Mouse (Mus musculus) activated CD4-positive, CD25-positive, alpha-beta regulatory T cell, adult 9 weeks (primary cell): ENCODE data around the gene Cdk8. TPM values are rescaled to one million over a fixed set of nuclear protein-coding genes. Genes with fewer than 3 reads are reported as not detected.

Experiments used
- polyA plus RNA-seq: library from polyadenylated mRNA; unstranded; fragments of 100-300 nt; shearing (Covaris generic); gene quantifications from one replicate; pipeline ENCODE4 v1.2.1, GENCODE M21; 2017

Gene Cdk8
- 7.2 TPM for polyA plus RNA-seq

DNA sequence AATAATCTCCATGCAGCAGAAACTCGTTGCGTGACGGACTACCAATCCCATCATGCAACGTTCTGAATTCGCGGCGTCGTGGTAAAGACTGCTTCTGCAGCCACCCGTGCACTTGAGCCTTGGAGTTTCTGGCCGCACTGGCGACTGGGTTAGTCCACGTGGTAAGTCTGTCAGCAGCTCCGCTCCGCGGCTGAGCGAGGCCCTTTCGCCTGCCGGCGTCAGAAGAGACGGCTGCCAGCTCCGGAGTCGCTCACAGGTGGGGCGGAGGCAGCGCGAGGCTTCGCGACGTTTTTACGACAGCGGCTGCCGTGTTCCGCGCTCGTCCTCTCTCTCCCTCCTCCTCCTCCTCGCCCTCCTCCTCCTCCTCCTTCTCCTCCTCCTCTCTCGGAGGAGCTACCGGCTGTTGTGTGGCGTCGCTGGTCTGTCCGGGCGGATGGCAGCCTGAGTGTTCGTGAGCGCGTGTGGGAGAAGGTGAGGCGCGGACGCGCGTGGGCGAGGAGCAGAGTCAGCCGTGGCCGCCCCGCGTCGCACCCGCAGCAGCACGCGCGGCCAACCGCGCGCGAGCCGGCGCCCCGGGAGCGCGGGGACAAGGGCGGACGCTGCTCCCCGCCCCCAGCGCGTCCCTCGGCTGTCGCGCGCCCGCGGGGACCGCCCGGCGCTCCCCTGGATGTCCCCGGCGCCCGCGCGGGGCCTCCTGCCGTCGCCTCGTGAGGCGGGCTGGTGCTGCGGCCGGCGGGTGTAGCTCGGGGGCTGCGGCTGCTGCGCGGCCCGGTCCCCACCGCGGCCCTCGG, at the start of gene Cdk8:
Gene Cdk8, plus strand, starts transcription at position 367 of the 791 bp plus-strand sequence.

GRCm38 (mm10) chr5:146185204-146185603, 45.8 kb upstream of the Cdk8 start, which contains the start of gene 1700001J03Rik:
TSS of gene 1700001J03Rik (minus strand) at chr5:146185304.

DNA sequence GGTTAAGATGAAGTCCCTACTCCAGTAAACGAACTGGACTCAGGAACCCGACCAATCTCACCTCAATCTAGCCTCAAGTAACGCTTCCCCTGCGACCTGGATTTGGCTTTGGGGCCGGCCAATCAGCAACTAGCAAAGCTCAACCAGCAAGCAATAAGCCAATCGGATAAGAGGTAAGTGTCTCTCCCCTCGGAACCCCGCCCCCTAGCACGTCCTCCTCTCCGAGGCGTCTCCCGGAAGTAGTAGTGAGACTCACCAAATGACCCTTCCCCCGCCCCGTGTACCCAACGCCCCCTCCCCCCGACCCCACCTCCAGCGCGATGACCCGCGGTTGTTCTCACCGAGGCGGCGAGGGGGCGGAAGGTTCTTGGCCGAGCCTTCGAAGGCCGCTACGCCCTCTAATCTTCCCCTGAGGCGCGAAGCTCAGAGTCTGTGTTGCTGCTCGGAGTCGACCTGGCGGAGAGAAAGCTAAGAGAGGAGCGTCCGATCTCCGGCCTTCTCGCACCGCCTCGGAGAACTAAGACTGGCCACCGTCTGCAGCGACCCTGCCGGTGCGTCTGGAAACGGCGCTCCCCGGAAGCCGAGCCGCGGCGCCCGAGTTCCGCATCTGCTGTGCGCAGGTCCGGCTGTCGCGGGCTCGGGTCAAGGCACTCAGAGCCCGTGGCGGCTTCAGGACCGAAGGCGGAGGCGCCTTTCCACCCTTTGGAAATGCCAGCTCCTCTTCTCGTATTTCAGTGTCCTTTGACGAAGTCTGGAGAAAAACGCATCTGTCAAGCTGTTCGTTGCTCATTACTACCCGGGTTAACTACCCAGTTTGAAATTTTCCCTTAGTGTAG, 9.9 kb upstream of the Cdk8 start, which contains the start of gene Rnf6:
Gene Rnf6, minus strand, starts transcription at position 677 of the 836 bp plus-strand sequence.

Other genes with a start within 250 kb of the Cdk8 start
- gene Cyp3a25, start 221.6 kb upstream of the Cdk8 start, polyA plus RNA-seq, result not detected
- not detected for gene Cyp3a59, start 152.0 kb upstream of the Cdk8 start, polyA plus RNA-seq
- not detected for gene Gm5565, start 70.7 kb upstream of the Cdk8 start, polyA plus RNA-seq
- not detected for gene Gm6309, start 60.5 kb upstream of the Cdk8 start, polyA plus RNA-seq
- 0.84 TPM for gene 1700001J03Rik, start 45.9 kb upstream of the Cdk8 start, polyA plus RNA-seq
- 87.5 TPM for gene Rnf6, start 9.7 kb upstream of the Cdk8 start, polyA plus RNA-seq
- gene Wasf3, start 153.8 kb downstream of the Cdk8 start, polyA plus RNA-seq, result not detected